ENCODE assay signal across 8 mouse cellular contexts in genomic region chr19:44407341-44408222, GRCm38 (mm10). TPM values are rescaled to one million over a fixed set of nuclear protein-coding genes. Genes with fewer than 3 reads are reported as not detected.
DNase-seq lines count a peak whose midpoint lies in the region; ATAC-seq and TF ChIP-seq lines count a peak whose summit lies in the region.

Gene Scd1 (minus strand): TSS chr19:44407879.

- H3K4me2 ChIP-seq in heart, embryonic 14.5 days (ENCODE audit: low read length): peak within 1 kb of the TSS; percentile 71
- peak within 1 kb of the TSS; percentile 85 for H3K4me2 ChIP-seq in liver, embryonic 12.5 days
- H3K4me2 ChIP-seq in neural tube, embryonic 12.5 days (replicated peaks): peak within 1 kb of the TSS; percentile 90

- no peaks in the 10 kb centered on the region for H3K27me3 ChIP-seq in ES-Bruce4 (ENCODE audit: control insufficient read depth, insufficient read depth, low read length, poor library complexity, severe bottlenecking)
- H3K27me3 ChIP-seq in forebrain, embryonic 10.5 days (ENCODE audit: poor library complexity, severe bottlenecking): peaks cover 8% of the 10 kb centered on the region; the same call in 1 of the 2 replicates
- peaks cover 21% of the 10 kb centered on the region for H3K27me3 ChIP-seq in heart, embryonic 14.5 days (ENCODE audit: control insufficient read depth, insufficient read depth, low read length)
- peaks cover 75% of the 10 kb centered on the region for H3K27me3 ChIP-seq in liver, embryonic 12.5 days (replicated peaks)
- no peaks in the 10 kb centered on the region for H3K27me3 ChIP-seq in neural tube, embryonic 12.5 days (replicated peaks)

- H3K9me3 ChIP-seq in ES-Bruce4 (replicated peaks; ENCODE audit: control insufficient read depth, insufficient read depth, low read length, poor library complexity, severe bottlenecking): no peaks in the 10 kb centered on the region
- no peaks in the 10 kb centered on the region for H3K9me3 ChIP-seq in forebrain, embryonic 10.5 days
- H3K9me3 ChIP-seq in heart, embryonic 14.5 days (ENCODE audit: control insufficient read depth, low read length): no peaks in the 10 kb centered on the region
- no peaks in the 10 kb centered on the region for H3K9me3 ChIP-seq in liver, embryonic 12.5 days (replicated peaks)
- no peaks in the 10 kb centered on the region for H3K9me3 ChIP-seq in neural tube, embryonic 12.5 days

- under 1% methylated on average over 33 of the region's 35 CpGs for WGBS in forebrain, embryonic 10.5 days
- under 1% methylated on average over 34 of the region's 35 CpGs for WGBS in heart, embryonic 14.5 days
- WGBS in liver, embryonic 12.5 days (ENCODE audit: insufficient replicate concordance): 2% methylated on average over 33 of the region's 35 CpGs
- WGBS in neural tube, embryonic 12.5 days: under 1% methylated on average over 33 of the region's 35 CpGs

- peak within 1 kb of the TSS; percentile 61 for H3K9ac ChIP-seq in ES-Bruce4 (ENCODE audit: low read depth, poor library complexity, severe bottlenecking)
- peak within 1 kb of the TSS; percentile 42 for H3K9ac ChIP-seq in heart, embryonic 14.5 days (ENCODE audit: low read length)
- peak within 1 kb of the TSS; percentile 62 for H3K9ac ChIP-seq in liver, embryonic 12.5 days
- H3K9ac ChIP-seq in neural tube, embryonic 12.5 days: peak within 1 kb of the TSS; percentile 56

- TF ChIP-seq EP300 in ES-Bruce4 (IDR thresholded peaks at IDR 0.05; ENCODE audit: insufficient read depth, low read depth, low read length): peak; percentile 70; the same call in 1 of the 2 replicates

- no peaks in the 10 kb centered on the region for H3K4me1 ChIP-seq in ES-Bruce4 (ENCODE audit: control insufficient read depth, insufficient read depth, low read length)
- H3K4me1 ChIP-seq in brown adipose tissue, adult 24 weeks (ENCODE audit: control insufficient read depth, insufficient read depth, insufficient read length, low read length): peaks cover 8% of the 10 kb centered on the region; the same call in 1 of the 2 replicates
- peaks cover 41% of the 10 kb centered on the region for H3K4me1 ChIP-seq in forebrain, embryonic 10.5 days
- peaks cover 2 to 5% of the 10 kb centered on the region in 2 experiments; a peak in 1 of 4 replicates for H3K4me1 ChIP-seq in heart, embryonic 14.5 days (ENCODE audit: control insufficient read depth in 2 of 2, insufficient read depth in 2 of 2, low read length in 2 of 2)
- peaks cover 39% of the 10 kb centered on the region for H3K4me1 ChIP-seq in liver, embryonic 12.5 days
- H3K4me1 ChIP-seq in neural tube, embryonic 12.5 days: peaks cover 19% of the 10 kb centered on the region

- peaks cover 20% of the 10 kb centered on the region for H3K36me3 ChIP-seq in ES-Bruce4 (ENCODE audit: control insufficient read depth, insufficient read depth, low read length, poor library complexity, severe bottlenecking)
- peaks cover 35% of the 10 kb centered on the region for H3K36me3 ChIP-seq in forebrain, embryonic 10.5 days (replicated peaks)
- no peaks in the 10 kb centered on the region for H3K36me3 ChIP-seq in heart, embryonic 14.5 days (ENCODE audit: control insufficient read depth, insufficient read depth, low read length)
- peaks cover 11% of the 10 kb centered on the region; the same call in 1 of the 2 replicates for H3K36me3 ChIP-seq in liver, embryonic 12.5 days
- H3K36me3 ChIP-seq in neural tube, embryonic 12.5 days: peaks cover 5% of the 10 kb centered on the region; the same call in 1 of the 2 replicates

- no peak for TF ChIP-seq CTCF in ES-Bruce4 (IDR thresholded peaks at IDR 0.05; ENCODE audit: low read depth, low read length)

- TF ChIP-seq POLR2A in ES-Bruce4 (IDR thresholded peaks at IDR 0.05; ENCODE audit: insufficient read depth, low read length): peak; percentile 13

- peak within 1 kb of the TSS; percentile 79 for H3K4me3 ChIP-seq in ES-Bruce4 (ENCODE audit: low read depth, low read length)
- H3K4me3 ChIP-seq in brown adipose tissue, adult 24 weeks (ENCODE audit: insufficient read depth, low read depth, low read length): peak within 1 kb of the TSS; percentile 65
- H3K4me3 ChIP-seq in forebrain, embryonic 10.5 days: peak within 1 kb of the TSS; percentile 72
- H3K4me3 ChIP-seq in heart, embryonic 14.5 days (ENCODE audit: control insufficient read depth in 1 of 2, insufficient read depth in 1 of 2, low read depth in 1 of 2, low read length in 2 of 2): peak within 1 kb of the TSS; percentile 40 to 46
- H3K4me3 ChIP-seq in liver, embryonic 12.5 days: peak within 1 kb of the TSS; percentile 53
- peak within 1 kb of the TSS; percentile 41 for H3K4me3 ChIP-seq in neural tube, embryonic 12.5 days

- DNase-seq in forebrain, embryonic 10.5 days (ENCODE audit: extremely low spot score, low spot score): peak; percentile 83
- peak; percentile 58 for DNase-seq in kidney, postnatal 14 days
- DNase-seq in telencephalon, adult 2 months (ENCODE audit: low read depth, low spot score): peak; percentile 86

- H3K27ac ChIP-seq in ES-Bruce4 (ENCODE audit: insufficient read depth, low read length): peak within 1 kb of the TSS; percentile 98
- peak within 1 kb of the TSS; percentile 61 for H3K27ac ChIP-seq in brown adipose tissue, adult 24 weeks (replicated peaks; ENCODE audit: low read depth, low read length)
- peak within 1 kb of the TSS; percentile 89 for H3K27ac ChIP-seq in forebrain, embryonic 10.5 days
- 0 out of 4 replicates have a peak within 1 kb of the TSS, but pooled peaks of 1 of the 2 experiments have one; percentile 1 for H3K27ac ChIP-seq in heart, embryonic 14.5 days (replicated peaks in 1 of 2; ENCODE audit: control insufficient read depth in 1 of 2, insufficient read depth in 1 of 2, low read depth in 2 of 2, low read length in 2 of 2)
- H3K27ac ChIP-seq in liver, embryonic 12.5 days: peak within 1 kb of the TSS; percentile 23; the same call in 1 of the 2 replicates
- H3K27ac ChIP-seq in neural tube, embryonic 12.5 days: peak within 1 kb of the TSS; percentile 16; the same call in 1 of the 2 replicates

- ATAC-seq in heart, embryonic 14.5 days (ENCODE audit: insufficient number of reproducible peaks, insufficient read depth, low FRiP score, low read depth): peak; percentile 21; the same call in 1 of the 2 replicates
- peak; percentile 87 for ATAC-seq in liver, embryonic 12.5 days
- ATAC-seq in neural tube, embryonic 12.5 days (ENCODE audit: low FRiP score, low read depth): peak; percentile 93

RNA-seq across cellular contexts. Expression of gene Scd1, which starts in this region (rescaled TPM):
- 114 TPM in 2 replicates for polyA plus RNA-seq in ES-Bruce4 (2011; ENCODE audit: insufficient read depth, insufficient read length, low read depth, missing spikeins)
- polyA plus RNA-seq in brown adipose tissue, adult 24 weeks (2012; ENCODE audit: insufficient read depth, insufficient read length, missing spikeins): 10,672 and 38,636 TPM in 2 replicates
- polyA plus RNA-seq in forebrain, embryonic 10.5 days (2016; fragmentation: Nextera tagmentation; extraction: Ambion mirVana): 21.8 and 23.4 TPM in 2 replicates
- 0.43 and 1.0 TPM in 2 replicates for polyA plus RNA-seq in heart, embryonic 14.5 days (2014; fragmentation: Nextera tagmentation; extraction: Ambion mirVana)
- 8.1 and 10.1 TPM in 2 replicates for polyA plus RNA-seq in liver, embryonic 12.5 days (2016; fragmentation: Nextera tagmentation; extraction: Ambion mirVana)
- 8.0 and 8.8 TPM in 2 replicates for polyA plus RNA-seq in neural tube, embryonic 12.5 days (2016; fragmentation: Nextera tagmentation; extraction: Ambion mirVana)

Comparison
In these comparisons a context has a peak if more than half of its experiments do, and no peak if none do; other contexts are left out.
1. RNA of gene Scd1 (polyA plus RNA-seq): 10,672 to 38,636 TPM in brown adipose tissue, adult 24 weeks; 114 TPM in ES-Bruce4, 21.8 to 23.4 TPM in forebrain, embryonic 10.5 days, 8.0 to 8.8 TPM in neural tube, embryonic 12.5 days, 8.1 to 10.1 TPM in liver, embryonic 12.5 days and 0.43 to 1.0 TPM in heart, embryonic 14.5 days; every median in the first group is over 10 times any median in the second.
2. ATAC-seq: peak in every context shown above with its lines; median percentile 93 in neural tube, embryonic 12.5 days; 87 in liver, embryonic 12.5 days; 21 in heart, embryonic 14.5 days.
3. Peak in every context shown above with its lines, with median percentiles within 50 percentile points of each other: H3K4me3 ChIP-seq, H3K9ac ChIP-seq, DNase-seq and H3K4me2 ChIP-seq.